In genomic region chr13:64237681-64238157, GRCm38 (mm10) we compare ENCODE assay signal across 19 mouse cellular contexts. TPM values are rescaled to one million over a fixed set of nuclear protein-coding genes. Genes with fewer than 3 reads are reported as not detected.
A peak's percentile ranks its signal among the peaks of the same experiment; 100 is the strongest.
DNase-seq lines count a peak whose midpoint lies in the region; ATAC-seq lines count a peak whose summit lies in the region.
"Had no signal": no experiment of that assay in that cellular context is flagged by ENCODE, and none has a peak within 500 bp of the region (broad histone marks: within the 10 kb centered on the region; RNA-seq: fewer than 3 reads in every experiment).

No protein-coding gene starts in this region.

- H3K4me3 ChIP-seq in heart, embryonic 15.5 days, result no peak overlapping the region
- no peak overlapping the region for H3K4me3 ChIP-seq in kidney, embryonic 15.5 days (replicated peaks)
- H3K4me3 ChIP-seq in limb, embryonic 12.5 days (replicated peaks), result no peak overlapping the region
- H3K4me3 ChIP-seq in liver, embryonic 16.5 days (ENCODE audit: low read depth, low read length), result no peak overlapping the region
- H3K4me3 ChIP-seq: embryonic facial prominence, embryonic 12.5 days; lung, embryonic 15.5 days; megakaryocyte, embryonic 14.5 days; midbrain, embryonic 13.5 days; stomach, embryonic 15.5 days had no signal

- H3K9ac ChIP-seq in heart, embryonic 15.5 days, result no peak overlapping the region
- no peak overlapping the region for H3K9ac ChIP-seq in kidney, embryonic 15.5 days
- H3K9ac ChIP-seq in limb, embryonic 12.5 days (replicated peaks), result no peak overlapping the region
- no peak overlapping the region for H3K9ac ChIP-seq in liver, embryonic 16.5 days (ENCODE audit: low read depth, low read length)
- H3K9ac ChIP-seq: embryonic facial prominence, embryonic 12.5 days; hindbrain, embryonic 14.5 days; lung, embryonic 15.5 days; midbrain, embryonic 13.5 days; stomach, embryonic 15.5 days had no signal

- H3K36me3 ChIP-seq in heart, embryonic 15.5 days, result peaks cover 3% of the 10 kb centered on the region
- H3K36me3 ChIP-seq in kidney, embryonic 15.5 days, result peaks cover 3% of the 10 kb centered on the region; the same call in 1 of the 2 replicates
- peaks cover 2% of the 10 kb centered on the region; the same call in 1 of the 2 replicates for H3K36me3 ChIP-seq in limb, embryonic 12.5 days
- no peaks in the 10 kb centered on the region for H3K36me3 ChIP-seq in liver, embryonic 16.5 days (ENCODE audit: control insufficient read depth, insufficient read depth)
- H3K36me3 ChIP-seq: lung, embryonic 15.5 days; midbrain, embryonic 13.5 days; stomach, embryonic 15.5 days had no signal

- no peak overlapping the region for H3K4me2 ChIP-seq in heart, embryonic 15.5 days
- no peak overlapping the region for H3K4me2 ChIP-seq in kidney, embryonic 15.5 days
- no peak overlapping the region for H3K4me2 ChIP-seq in limb, embryonic 12.5 days
- H3K4me2 ChIP-seq in liver, embryonic 16.5 days (ENCODE audit: low read depth, low read length), result no peak overlapping the region; the same call in 1 of the 2 replicates
- H3K4me2 ChIP-seq: embryonic facial prominence, embryonic 12.5 days; hindbrain, embryonic 14.5 days; lung, embryonic 15.5 days; midbrain, embryonic 13.5 days; stomach, embryonic 15.5 days had no signal

- peak overlapping the region; percentile 43 for H3K27ac ChIP-seq in heart, embryonic 15.5 days
- H3K27ac ChIP-seq in kidney, embryonic 15.5 days, result peak overlapping the region; percentile 33
- H3K27ac ChIP-seq in limb, embryonic 12.5 days, result peak overlapping the region; percentile 53
- peak overlapping the region; percentile 49 for H3K27ac ChIP-seq in liver, embryonic 16.5 days (ENCODE audit: low read length)
- H3K27ac ChIP-seq: embryonic facial prominence, embryonic 12.5 days; hindbrain, embryonic 14.5 days; lung, embryonic 15.5 days; midbrain, embryonic 13.5 days; stomach, embryonic 15.5 days had no signal

- no peaks in the 10 kb centered on the region for H3K27me3 ChIP-seq in heart, embryonic 15.5 days
- H3K27me3 ChIP-seq in kidney, embryonic 15.5 days, result no peaks in the 10 kb centered on the region
- H3K27me3 ChIP-seq in limb, embryonic 12.5 days, result no peaks in the 10 kb centered on the region
- no peaks in the 10 kb centered on the region for H3K27me3 ChIP-seq in liver, embryonic 16.5 days (ENCODE audit: control insufficient read depth, insufficient read depth, low read depth, low read length)
- H3K27me3 ChIP-seq: embryonic facial prominence, embryonic 12.5 days; lung, embryonic 15.5 days; megakaryocyte, embryonic 14.5 days; midbrain, embryonic 13.5 days; stomach, embryonic 15.5 days had no signal

- H3K9me3 ChIP-seq in heart, embryonic 15.5 days (replicated peaks), result no peaks in the 10 kb centered on the region
- no peaks in the 10 kb centered on the region for H3K9me3 ChIP-seq in kidney, embryonic 15.5 days (replicated peaks)
- no peaks in the 10 kb centered on the region for H3K9me3 ChIP-seq in limb, embryonic 12.5 days
- H3K9me3 ChIP-seq in liver, embryonic 16.5 days (replicated peaks; ENCODE audit: control insufficient read depth, low read length), result no peaks in the 10 kb centered on the region
- H3K9me3 ChIP-seq: embryonic facial prominence, embryonic 12.5 days; lung, embryonic 15.5 days; megakaryocyte, embryonic 14.5 days; midbrain, embryonic 13.5 days; stomach, embryonic 15.5 days had no signal

- intact Hi-C loops in heart, postnatal 10 days (cut with DNase I), result no loop called here

- no peak for DNase-seq in heart, postnatal 10 days
- no peak for DNase-seq in kidney, adult 11 months
- DNase-seq in thymus, postnatal 14 days, result no peak
- DNase-seq: adrenal gland, postnatal 10 days; gastrocnemius, postnatal 36 days; heart, postnatal 4 days; lung, postnatal 36 days; thymus, adult 18-20 months had no signal

- no peak for ATAC-seq in heart, embryonic 15.5 days (replicated peaks; ENCODE audit: insufficient number of reproducible peaks, insufficient read depth, low FRiP score, low read depth)
- ATAC-seq in kidney, embryonic 15.5 days (replicated peaks; ENCODE audit: low FRiP score), result peak; percentile 29; the same call in 1 of the 2 replicates
- ATAC-seq in limb, embryonic 12.5 days (ENCODE audit: insufficient number of reproducible peaks, insufficient read depth, low FRiP score, low TSS enrichment, low read depth), result no peak
- peak; percentile 62 for ATAC-seq in liver, embryonic 16.5 days (ENCODE audit: low read depth)
- ATAC-seq: activated CD4-positive, CD25-positive, alpha-beta regulatory T cell, adult 4 months; midbrain, embryonic 13.5 days had no signal

- peaks cover 33% of the 10 kb centered on the region for H3K4me1 ChIP-seq in heart, embryonic 15.5 days (replicated peaks)
- peaks cover 15% of the 10 kb centered on the region; the same call in 1 of the 2 replicates for H3K4me1 ChIP-seq in kidney, embryonic 15.5 days
- H3K4me1 ChIP-seq in limb, embryonic 12.5 days (replicated peaks), result peaks cover 32% of the 10 kb centered on the region
- H3K4me1 ChIP-seq in liver, embryonic 16.5 days (ENCODE audit: control insufficient read depth, low read depth, low read length), result peaks cover 10% of the 10 kb centered on the region
- H3K4me1 ChIP-seq: midbrain, embryonic 13.5 days; stomach, embryonic 15.5 days had no signal

RNA-seq across cellular contexts. Expression of gene Cdc14b, which starts 37.4 kb away (rescaled TPM):
- 12.1 and 12.7 TPM in 2 replicates for polyA plus RNA-seq in heart, embryonic 15.5 days (2015; fragmentation: Nextera tagmentation; extraction: Ambion mirVana)
- total RNA-seq in heart, postnatal 10 days (2021), result 10 to 100 TPM in 1 of 2 experiments, 1 to 10 TPM in 1; 9.3 to 10.3 TPM
- 14.8 and 17.5 TPM in 2 replicates for polyA plus RNA-seq in kidney, embryonic 15.5 days (2015; fragmentation: Nextera tagmentation; extraction: Ambion mirVana)
- 29.6 and 29.8 TPM in 2 replicates for polyA plus RNA-seq in limb, embryonic 12.5 days (2016; fragmentation: Nextera tagmentation; extraction: Ambion mirVana)
- 8.2 and 9.4 TPM in 2 replicates for polyA plus RNA-seq in liver, embryonic 16.5 days (2015; fragmentation: Nextera tagmentation; extraction: Ambion mirVana)

Comparison
In these comparisons a context has a peak if more than half of its experiments do, and no peak if none do; other contexts are left out.
1. ATAC-seq: peak in kidney, embryonic 15.5 days (single experiment) and liver, embryonic 16.5 days (single experiment); none in heart, embryonic 15.5 days (single experiment) and limb, embryonic 12.5 days (single experiment).
2. Peak in every context shown above with its lines, with median percentiles within 50 percentile points of each other: H3K27ac ChIP-seq.